Mouse (Mus musculus) midbrain, postnatal 0 days (tissue): Measurements from ENCODE around the gene Map3k14. TPM values are rescaled to one million over a fixed set of nuclear protein-coding genes. Genes with fewer than 3 reads are reported as not detected.

ENCODE experiments used
- ATAC-seq: fragments of 200-750 bp; cut with Nextera tagmentation; 2 replicates; pipeline ENCODE4 v1.8.0; 2017; ENCODE audit warnings: moderate number of reproducible peaks, mild to moderate bottlenecking, moderate TSS enrichment, moderate library complexity; ENCODE audit not compliant: low FRiP score
- DNase-seq: peaks from one replicate; pipeline ENCODE4 v3.0.0-alpha.2; 2015; ENCODE audit warnings: low spot score
- H3K27ac ChIP-seq: fragments of 300-500 bp; sonication (generic); 2 replicates; pipeline ENCODE4 v1.5.1; 2014; ENCODE audit warnings: low read depth, mild to moderate bottlenecking, low read length, mixed read lengths
- H3K27me3 ChIP-seq: fragments of 300-500 bp; sonication (generic); 2 replicates; pipeline ENCODE4 v1.6.1; 2014; ENCODE audit warnings: low read length, control low read depth, mixed read lengths; ENCODE audit not compliant: insufficient read depth
- H3K36me3 ChIP-seq: fragments of 300-500 bp; sonication (generic); 2 replicates; pipeline ENCODE4 v1.6.1; 2014; ENCODE audit warnings: low read length, control low read depth, mixed read lengths; ENCODE audit not compliant: insufficient read depth
- H3K4me1 ChIP-seq: fragments of 300-500 bp; sonication (generic); 2 replicates; pipeline ENCODE4 v1.6.1; 2014; ENCODE audit warnings: mild to moderate bottlenecking, control low read depth, antibody characterized with exemption, low read length, mixed read lengths; ENCODE audit not compliant: insufficient read depth
- H3K4me2 ChIP-seq: fragments of 300-500 bp; sonication (generic); 2 replicates; pipeline ENCODE4 v1.6.1; 2014; ENCODE audit warnings: low read depth, mild to moderate bottlenecking, low read length, mixed read lengths; ENCODE audit not compliant: poor library complexity, severe bottlenecking
- H3K4me3 ChIP-seq: fragments of 300-500 bp; sonication (generic); 2 replicates; pipeline ENCODE4 v1.5.1; 2014; ENCODE audit warnings: low read depth, mild to moderate bottlenecking, low read length, moderate library complexity
- H3K9ac ChIP-seq: fragments of 300-500 bp; sonication (generic); replicated peaks from 2 replicates; pipeline ENCODE4 v1.6.1; 2014; ENCODE audit warnings: mild to moderate bottlenecking, low read length, moderate library complexity, mixed read lengths; ENCODE audit not compliant: poor library complexity, severe bottlenecking
- H3K9me3 ChIP-seq: fragments of 300-500 bp; sonication (generic); 2 replicates; pipeline ENCODE4 v1.6.1; 2016; ENCODE audit warnings: low read length, control low read depth
- CTCF ChIP-seq: IDR thresholded peaks from 2 replicates; pipeline ENCODE4 v1.5.1; 2016; ENCODE audit warnings: antibody characterized with exemption, mild to moderate bottlenecking
- WGBS: fragments of 180-500 bp; shearing (Covaris S2); extraction: QIAGEN DNeasy Blood & Tissue Kit; methylation state at CpG from one replicate; pipeline ENCODE4 v1.1.7; 2014; 5-methylcytosine and 5-hydroxymethylcytosine counted together
- polyA plus RNA-seq: library from polyadenylated mRNA; unstranded; fragments of >200 nt; fragmentation: Nextera tagmentation; extraction: Ambion mirVana; gene quantifications from 2 replicates; pipeline ENCODE4 v1.2.1, GENCODE M21; 2015
- total RNA-seq: library from RNA; depleted of rRNA; stranded (reverse); fragments of >200 nt; gene quantifications from 2 replicates; pipeline ENCODE4 v1.2.3, GENCODE M21; 2014

Gene Map3k14
- total and polyA plus RNA-seq, 2 experiments from 2014 or later: 1.7 to 6.1 TPM

DNA sequence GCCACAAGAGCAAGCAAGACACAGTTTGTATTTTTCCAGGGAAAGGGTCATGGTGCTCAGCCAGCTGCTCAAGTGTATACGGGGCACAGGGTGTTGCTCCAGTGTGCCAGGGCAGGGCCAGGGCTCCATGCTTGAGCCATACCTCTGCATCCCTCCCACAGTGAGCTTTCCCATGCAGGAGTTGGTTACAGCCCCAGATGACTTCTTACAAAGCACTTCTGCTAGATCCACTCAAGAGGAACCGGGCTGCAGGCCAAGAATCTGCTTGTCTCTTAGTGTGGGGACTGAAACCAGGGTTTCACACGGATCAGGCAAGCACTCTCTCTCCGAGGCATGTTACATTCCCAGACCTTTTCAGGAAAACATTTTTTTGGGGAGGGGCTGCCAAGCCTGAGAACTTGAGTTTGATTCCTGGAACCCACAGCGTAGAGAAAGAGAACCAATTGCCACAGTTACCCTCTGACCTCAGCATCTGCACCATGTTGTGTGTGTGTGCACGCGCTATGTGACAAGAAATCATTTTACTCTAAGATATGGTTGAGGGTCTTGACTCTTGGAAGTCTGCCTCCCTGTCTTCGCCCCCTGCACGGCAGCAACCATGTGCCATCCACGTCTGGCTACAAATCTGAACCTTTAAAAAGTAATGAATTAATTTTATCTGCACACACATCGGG is 19.6 kb downstream of the Map3k14 start:
- Histone ChIP-seq H3K4me2 (no peak overlapping the region), H3K36me3 (no peaks in the 10 kb centered on the region), H3K9ac (no peak overlapping the region), H3K4me3 (no peak overlapping the region), H3K9me3 (no peaks in the 10 kb centered on the region), H3K27ac (peak overlapping the region; percentile 32; the same call in 1 of the 2 replicates), H3K27me3 (no peaks in the 10 kb centered on the region), H3K4me1 (peaks cover 5% of the 10 kb centered on the region; the same call in 1 of the 2 replicates)
- TF ChIP-seq CTCF: no peak
- ATAC-seq (no peak), DNase-seq (peak; percentile 92)
- 69% methylated on average over 11 of the region's 11 CpGs for WGBS

DNA sequence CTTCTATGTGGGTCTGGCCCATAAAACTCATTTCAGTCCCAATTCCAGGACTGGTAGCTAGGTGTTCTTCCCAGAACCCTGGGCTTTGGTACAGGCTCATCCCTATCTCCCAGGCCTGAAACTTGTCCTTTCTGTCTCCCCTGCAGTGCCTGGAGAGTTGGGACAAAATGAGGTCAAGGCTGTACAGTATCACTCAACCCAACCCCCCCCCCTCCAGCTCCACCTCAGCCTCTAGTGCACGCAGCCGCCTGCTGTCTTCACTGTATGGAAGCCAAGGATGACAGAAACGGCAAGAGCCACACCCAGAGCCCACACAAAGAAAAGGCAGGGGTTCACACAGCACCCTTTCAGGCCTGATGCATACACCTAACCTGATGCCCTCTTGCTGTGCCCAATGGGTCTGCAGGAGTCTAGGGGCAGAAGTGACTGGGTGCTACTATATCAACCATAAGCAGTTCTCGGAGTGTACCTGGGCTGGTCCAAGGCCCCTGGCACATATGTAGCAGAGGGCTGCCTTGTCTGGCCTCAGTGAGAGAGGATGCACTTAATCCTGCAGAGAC is 20.5 kb downstream of the Map3k14 start:
- Histone ChIP-seq H3K4me3 (no peak overlapping the region), H3K4me2 (no peak overlapping the region), H3K36me3 (no peaks in the 10 kb centered on the region), H3K9ac (no peak overlapping the region), H3K4me1 (peaks cover 5% of the 10 kb centered on the region; the same call in 1 of the 2 replicates), H3K27me3 (no peaks in the 10 kb centered on the region), H3K9me3 (no peaks in the 10 kb centered on the region), H3K27ac (peak overlapping the region; percentile 18; the same call in 1 of the 2 replicates)
- WGBS: 77% methylated on average over 4 of the region's 4 CpGs
- TF ChIP-seq CTCF: no peak
- no peak for ATAC-seq
- no peak for DNase-seq

- no peak overlapping the region for H3K9ac ChIP-seq
- no peaks in the 10 kb centered on the region for H3K9me3 ChIP-seq
- no peak for TF ChIP-seq CTCF
- H3K4me3 ChIP-seq: no peak overlapping the region
- peak; percentile 49 for DNase-seq
- no peaks in the 10 kb centered on the region for H3K27me3 ChIP-seq
- no peak overlapping the region for H3K4me2 ChIP-seq
- H3K27ac ChIP-seq: peak overlapping the region; percentile 18; the same call in 1 of the 2 replicates
- no peaks in the 10 kb centered on the region for H3K36me3 ChIP-seq
- ATAC-seq: no peak
- WGBS: 73% methylated on average over 10 of the region's 10 CpGs
- H3K4me1 ChIP-seq: peaks cover 5% of the 10 kb centered on the region; the same call in 1 of the 2 replicates
These were observed 21.1 kb downstream of the Map3k14 start for GRCm38 (mm10) chr11:103246081-103246730.

DNA sequence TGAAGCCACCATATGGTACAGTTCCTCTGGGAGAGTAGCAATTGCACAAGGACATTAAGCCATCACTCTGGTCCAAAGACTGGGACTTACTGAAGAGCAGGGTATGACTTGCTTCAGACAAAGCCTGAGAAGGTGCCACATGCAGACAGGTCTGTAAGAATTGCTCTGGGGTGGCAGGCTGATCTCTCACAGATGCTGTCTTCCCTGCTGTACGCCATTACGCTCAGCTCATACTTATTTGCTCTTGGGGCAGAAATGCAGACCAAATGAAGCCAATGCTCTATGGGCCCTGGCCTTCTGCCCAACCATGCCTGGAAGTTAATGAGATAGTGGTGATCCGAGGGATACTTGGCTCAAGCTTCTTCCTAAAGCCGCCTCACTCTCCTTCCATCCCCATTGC is 22.4 kb downstream of the Map3k14 start:
- DNase-seq: peak; percentile 80
- peaks cover 5% of the 10 kb centered on the region; the same call in 1 of the 2 replicates for H3K4me1 ChIP-seq
- TF ChIP-seq CTCF: no peak
- H3K4me3 ChIP-seq: no peak overlapping the region
- H3K27me3 ChIP-seq: no peaks in the 10 kb centered on the region
- H3K27ac ChIP-seq: no peak overlapping the region
- no peak overlapping the region for H3K4me2 ChIP-seq
- ATAC-seq: no peak
- H3K9ac ChIP-seq: no peak overlapping the region
- peaks cover 2% of the 10 kb centered on the region; the same call in 1 of the 2 replicates for H3K36me3 ChIP-seq
- no peaks in the 10 kb centered on the region for H3K9me3 ChIP-seq
- WGBS: 83% methylated on average over 4 of the region's 4 CpGs

DNA sequence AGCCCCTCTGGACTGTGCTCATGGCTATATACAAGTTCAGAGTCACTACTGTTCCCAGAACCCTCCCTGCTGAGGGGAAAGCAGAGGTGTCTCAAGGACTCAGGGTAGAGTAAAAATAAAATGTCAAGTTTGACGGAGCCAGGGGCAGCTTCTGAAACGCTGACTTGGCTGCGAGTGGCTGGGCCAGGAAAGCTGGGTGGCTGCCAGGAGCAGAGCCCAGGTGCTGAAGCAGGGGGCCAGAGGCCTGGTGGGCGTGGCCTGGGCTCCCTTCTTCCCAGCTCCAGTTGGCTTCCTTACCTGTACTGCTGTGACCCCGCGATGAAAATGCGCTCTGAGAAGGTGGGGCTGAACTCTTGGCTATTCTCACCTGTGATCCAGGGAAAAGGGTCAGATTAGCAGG is 26.5 kb downstream of the Map3k14 start:
- no peaks in the 10 kb centered on the region for H3K9me3 ChIP-seq
- ATAC-seq (no peak), DNase-seq (no peak)
- H3K4me2 ChIP-seq: no peak overlapping the region
- no peaks in the 10 kb centered on the region for H3K4me1 ChIP-seq
- H3K27me3 ChIP-seq: no peaks in the 10 kb centered on the region
- TF ChIP-seq CTCF: no peak
- no peak overlapping the region for H3K9ac ChIP-seq
- H3K4me3 ChIP-seq: no peak overlapping the region
- H3K27ac ChIP-seq: no peak overlapping the region
- peaks cover 24% of the 10 kb centered on the region for H3K36me3 ChIP-seq
- 56% methylated on average over 7 of the region's 7 CpGs for WGBS

DNA sequence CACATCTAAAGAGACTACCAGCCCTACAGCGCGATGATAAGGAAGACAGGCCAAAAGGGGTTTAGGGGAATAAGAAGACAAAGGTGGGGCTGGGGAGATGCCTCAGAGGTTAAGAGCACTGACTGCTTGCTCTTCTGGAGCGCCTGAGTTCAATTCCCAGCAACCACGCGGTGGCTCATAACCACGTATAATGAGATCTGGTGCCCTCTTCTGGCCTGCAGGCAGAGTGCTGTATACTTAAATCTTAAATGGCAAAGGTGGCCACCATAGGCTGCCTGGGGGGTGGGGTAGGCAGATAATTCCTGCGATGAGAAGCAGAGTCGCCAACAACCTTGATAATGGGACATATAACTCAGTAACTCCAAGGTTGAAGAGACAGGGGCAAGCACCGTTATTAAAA is 29.5 kb downstream of the Map3k14 start:
- TF ChIP-seq CTCF: peak; percentile 30
- H3K36me3 ChIP-seq: peaks cover 24% of the 10 kb centered on the region
- DNase-seq: no peak
- ATAC-seq: no peak
- no peak overlapping the region for H3K9ac ChIP-seq
- H3K4me2 ChIP-seq: no peak overlapping the region
- H3K9me3 ChIP-seq: no peaks in the 10 kb centered on the region
- no peaks in the 10 kb centered on the region for H3K4me1 ChIP-seq
- H3K27ac ChIP-seq: no peak overlapping the region
- WGBS: 78% methylated on average over 9 of the region's 9 CpGs
- no peak overlapping the region for H3K4me3 ChIP-seq
- H3K27me3 ChIP-seq: no peaks in the 10 kb centered on the region
